Mouse (Mus musculus): ENCODE data around the gene Ednra.

- no peak for TF ChIP-seq CTCF (IDR thresholded peaks at IDR 0.05)
- no peak for TF ChIP-seq POLR2A (IDR thresholded peaks at IDR 0.05; ENCODE audit: insufficient read depth, low read depth, low read length)
Measured at GRCm38 (mm10) chr8:77637593-77637992, 86.7 kb downstream of the Ednra start.

Measured in heart, adult 2 months (tissue).